Mouse (Mus musculus) ZHBTc4 (cell line): ENCODE results near the gene Ntan1.
A peak's percentile ranks its signal among the peaks of the same experiment; 100 is the strongest.

ENCODE experiments used
- DNase-seq: peaks from one replicate; pipeline ENCODE4 v3.0.0-alpha.2; 2011; ENCODE audit warnings: low read depth, low spot score

Ntan1 gene

GRCm38 (mm10) chr16:13831606-13832005, 13.0 kb downstream of the Ntan1 start:
- DNase-seq = no peak

- DNase-seq = no peak
These were observed 15.7 kb downstream of the Ntan1 start for GRCm38 (mm10) chr16:13834382-13834781.

DNA sequence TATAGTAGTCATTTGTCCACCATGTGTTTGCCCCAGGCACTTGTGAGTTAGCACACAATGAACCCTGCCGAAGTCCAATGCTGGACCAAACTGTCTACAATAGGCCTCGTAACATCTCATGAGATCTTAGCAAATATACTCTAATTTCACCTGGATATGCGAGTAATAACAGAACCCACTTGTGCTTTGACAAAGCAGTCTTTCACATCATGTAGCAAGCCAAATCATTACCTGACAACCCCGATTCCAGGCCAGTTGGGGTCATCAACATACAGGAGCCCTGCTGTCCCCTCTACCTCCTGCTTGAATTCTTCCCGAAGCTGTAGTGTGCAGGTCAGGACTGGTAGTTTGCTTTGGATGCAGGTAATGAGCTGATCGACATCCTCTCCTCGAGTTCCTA, 21.4 kb downstream of the Ntan1 start:
- no peak for DNase-seq

GRCm38 (mm10) chr16:13840956-13841355, 22.3 kb downstream of the Ntan1 start:
- DNase-seq = no peak

- DNase-seq = no peak
These were observed 26.4 kb downstream of the Ntan1 start for GRCm38 (mm10) chr16:13845031-13845430.

GRCm38 (mm10) chr16:13846675-13847074, 28.0 kb downstream of the Ntan1 start:
- DNase-seq = no peak

GRCm38 (mm10) chr16:13848310-13848709, 29.7 kb downstream of the Ntan1 start:
- no peak for DNase-seq

DNA sequence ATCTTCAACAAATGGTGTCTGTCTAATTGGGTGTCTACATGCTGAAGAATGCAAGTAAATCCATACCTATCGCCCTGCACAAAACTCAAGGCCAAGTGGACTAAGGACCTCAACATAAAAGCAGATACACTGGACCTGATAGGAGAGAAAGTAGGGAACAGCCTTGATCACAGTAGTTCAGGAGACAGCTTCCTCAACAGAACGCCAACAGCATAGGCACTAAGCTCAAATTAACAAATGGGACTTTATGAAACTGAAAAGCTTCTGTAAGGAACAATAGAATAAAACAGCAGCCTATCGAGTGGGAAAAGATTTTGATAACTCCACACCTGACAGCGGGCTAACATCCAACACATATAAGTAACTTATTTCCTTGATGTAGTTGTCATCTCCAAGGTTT, 32.8 kb downstream of the Ntan1 start:
- DNase-seq = no peak

DNA sequence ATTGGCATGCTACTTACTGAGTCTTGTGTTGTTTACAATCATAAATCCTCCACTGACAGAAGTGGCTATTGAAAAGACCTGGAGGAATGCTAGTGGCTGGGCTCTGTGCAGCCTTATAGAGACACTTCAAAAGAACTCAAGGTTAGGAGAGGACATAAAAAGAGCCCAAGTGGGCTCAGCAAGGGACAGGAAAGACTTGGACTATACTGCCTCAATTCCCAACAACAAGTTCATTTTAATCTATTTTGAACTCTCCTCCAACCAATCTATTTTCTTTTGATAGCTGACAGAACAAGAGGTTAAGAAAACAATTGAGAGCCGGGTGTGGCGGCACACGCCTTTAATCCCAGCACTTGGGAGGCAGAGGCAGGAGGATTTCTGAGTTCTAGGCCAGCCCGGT, 35.2 kb downstream of the Ntan1 start:
- DNase-seq = peak; percentile 57

DNA sequence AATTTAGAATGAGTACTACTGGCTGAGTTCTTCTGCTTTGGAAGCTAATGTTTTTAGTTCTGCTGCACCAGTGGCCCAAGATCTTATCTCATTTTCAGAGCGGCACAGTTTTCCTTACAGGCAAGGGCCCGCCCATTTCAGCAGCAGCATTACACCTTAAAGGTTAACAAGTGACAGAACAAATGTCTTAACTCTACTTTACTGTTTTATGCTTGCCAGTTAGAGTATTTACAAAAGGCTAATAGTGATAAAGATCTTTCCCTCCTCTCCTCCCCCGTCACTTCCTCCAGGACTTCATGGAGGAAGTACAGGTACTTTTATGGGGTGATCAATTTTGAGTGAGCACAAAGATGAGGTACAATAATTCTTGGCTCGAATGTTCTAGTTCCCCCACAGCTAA, 47.4 kb downstream of the Ntan1 start:
- no peak for DNase-seq

DNA sequence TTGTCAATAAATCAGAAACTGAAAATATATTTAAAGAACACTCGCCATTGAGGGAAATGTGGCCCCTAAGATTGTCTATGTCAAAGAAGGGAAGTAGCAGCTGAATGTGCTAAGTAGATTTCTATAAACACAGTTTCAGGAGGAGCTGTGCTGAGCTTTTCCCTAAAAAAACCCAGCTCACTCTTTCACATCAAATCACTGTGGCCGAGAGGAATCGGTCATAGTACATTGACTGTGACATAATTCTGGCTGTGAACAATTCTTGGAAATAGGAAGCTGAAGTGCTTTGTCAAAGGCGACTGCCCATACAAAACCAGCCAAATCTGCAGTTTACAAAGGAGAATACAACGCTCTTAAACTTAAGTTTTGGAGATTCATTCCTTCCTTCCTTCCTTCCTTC, 48.0 kb downstream of the Ntan1 start:
- no peak for DNase-seq

DNA sequence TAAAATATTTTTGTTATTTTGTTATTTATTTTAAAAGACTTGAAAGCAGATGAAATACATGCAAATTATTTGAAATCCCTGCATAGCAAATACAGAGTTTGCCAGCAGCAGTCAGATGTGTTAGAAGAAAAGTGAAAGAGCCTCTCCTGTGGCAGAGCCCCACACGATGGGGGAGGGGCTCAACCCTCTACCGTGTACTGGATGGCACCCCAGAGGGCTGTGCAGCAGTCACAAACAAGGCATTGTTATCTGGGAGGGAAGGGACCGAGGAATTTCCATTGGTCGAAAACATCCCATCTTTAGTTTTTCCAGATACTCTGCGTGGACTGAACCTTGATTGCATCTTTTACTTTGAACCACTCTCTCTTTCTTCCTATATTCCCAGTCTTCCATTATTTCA, 48.8 kb downstream of the Ntan1 start:
- DNase-seq = peak; percentile 50

- peak; percentile 46 for DNase-seq
These were observed 49.4 kb downstream of the Ntan1 start for GRCm38 (mm10) chr16:13867910-13868514.

DNA sequence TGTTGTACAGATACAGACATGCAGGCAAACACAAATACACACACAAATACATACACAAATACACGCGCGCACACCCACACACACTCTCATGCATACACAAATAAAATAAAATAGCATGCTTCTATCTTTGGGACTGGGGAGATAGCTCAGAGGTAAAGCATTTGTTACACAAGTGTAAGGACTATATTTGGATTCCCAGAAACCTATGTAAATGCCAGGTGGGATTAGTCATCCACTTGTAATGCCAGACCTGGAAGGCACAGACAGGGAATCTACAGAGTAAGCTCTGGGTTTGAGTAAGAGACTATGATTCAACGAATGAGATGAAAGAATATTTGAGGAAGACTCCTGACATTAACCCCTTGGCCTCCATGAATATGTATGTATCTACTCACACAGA, 56.8 kb downstream of the Ntan1 start:
- DNase-seq = no peak

GRCm38 (mm10) chr16:13883094-13883774, 64.6 kb downstream of the Ntan1 start:
- no peak for DNase-seq
